Mouse (Mus musculus): ENCODE results near the gene Olfr314.

DNA sequence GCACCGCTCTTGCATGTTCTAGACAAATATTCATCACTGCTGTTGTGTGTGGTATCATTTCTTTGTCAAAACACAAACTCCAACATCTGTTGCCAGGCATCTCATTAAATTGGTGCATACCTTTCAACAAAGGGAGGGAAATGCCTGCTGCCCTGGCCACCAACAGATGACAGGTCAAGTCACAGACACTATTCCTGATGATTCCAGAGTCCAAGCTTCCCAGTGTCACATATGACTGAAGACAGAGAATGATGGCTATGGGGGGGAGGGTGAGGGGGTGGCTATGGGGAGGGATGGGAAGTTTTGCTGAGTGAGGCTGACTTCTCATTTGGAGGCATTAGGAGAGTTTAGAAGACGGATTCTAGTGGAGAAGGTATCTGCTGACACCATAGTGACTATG is 1.4 kb downstream of the Olfr314 start:
- no peak for TF ChIP-seq ZC3H11A (IDR thresholded peaks at IDR 0.05; ENCODE audit: borderline replicate concordance, low read depth, low read length)
- TF ChIP-seq ZNF384 (IDR thresholded peaks at IDR 0.05; ENCODE audit: low read depth, low read length) = no peak
- no peak for TF ChIP-seq MAFK (IDR thresholded peaks at IDR 0.05; ENCODE audit: insufficient read depth, low read depth, low read length)
